Mouse (Mus musculus) erythroblast, embryonic 14.5 days (primary cell): ENCODE measurements around the gene Dyrk1a. TPM values are rescaled to one million over a fixed set of nuclear protein-coding genes. Genes with fewer than 3 reads are reported as not detected.
A peak's percentile ranks its signal among the peaks of the same experiment; 100 is the strongest.

Source experiments
- H3K27me3 ChIP-seq: 2 replicates; pipeline ENCODE4 v1.6.1; 2012; ENCODE audit warnings: inconsistent platforms; ENCODE audit not compliant: control insufficient read depth
- H3K36me3 ChIP-seq: 2 replicates; pipeline ENCODE4 v1.6.1; 2012; ENCODE audit warnings: mild to moderate bottlenecking, inconsistent platforms; ENCODE audit not compliant: control insufficient read depth
- H3K4me1 ChIP-seq: 2 replicates; pipeline ENCODE4 v1.6.1; 2012; ENCODE audit warnings: inconsistent platforms; ENCODE audit not compliant: control insufficient read depth
- H3K4me3 ChIP-seq: replicated peaks from 2 replicates; pipeline ENCODE3; 2012; ENCODE audit warnings: moderate library complexity, mild to moderate bottlenecking, inconsistent platforms
- H3K9me3 ChIP-seq: 2 replicates; pipeline ENCODE4 v1.6.1; 2012; ENCODE audit warnings: low read length, inconsistent platforms, mixed read lengths; ENCODE audit not compliant: control insufficient read depth
- GATA1 ChIP-seq: IDR thresholded peaks from 2 replicates; pipeline ENCODE4 v1.6.1; 2012; ENCODE audit warnings: low read length, inconsistent platforms, mixed read lengths
- TAL1 ChIP-seq: IDR thresholded peaks from 3 replicates; pipeline ENCODE4 v1.6.1; 2012; ENCODE audit warnings: low read length, inconsistent platforms, mixed read lengths
- polyA plus RNA-seq: library from polyadenylated mRNA; stranded (reverse); fragments of >175 nt; gene quantifications from 2 replicates; pipeline ENCODE4 v1.2.3, GENCODE M21; 2012

Gene Dyrk1a
- polyA plus RNA-seq, 1 experiment, result 2.2 TPM

DNA sequence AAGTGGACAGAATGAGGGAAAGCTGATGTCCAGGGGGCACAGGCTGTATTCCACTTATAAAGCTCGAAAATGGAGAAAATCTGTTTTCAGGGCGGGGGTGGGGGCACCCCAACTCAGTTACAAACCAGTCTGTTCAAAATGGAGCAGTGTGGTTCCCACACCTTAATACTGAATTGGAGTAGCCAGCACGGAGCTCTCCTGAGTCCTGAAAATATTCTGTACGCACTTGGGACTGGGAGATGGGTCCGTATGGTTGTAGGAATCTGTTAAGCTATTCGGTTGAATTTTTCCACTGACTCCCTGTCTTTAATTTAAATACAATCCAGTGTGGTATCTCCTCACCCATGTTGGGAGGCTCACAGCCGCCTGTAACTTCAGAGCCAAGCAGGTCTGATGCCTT, 14.5 kb upstream of the Dyrk1a start:
- H3K9me3 ChIP-seq, result peaks cover 11% of the 10 kb centered on the region
- H3K4me1 ChIP-seq, result peaks cover 11% of the 10 kb centered on the region
- H3K4me3 ChIP-seq, result no peak overlapping the region
- H3K27me3 ChIP-seq, result peaks cover 24% of the 10 kb centered on the region
- TF ChIP-seq TAL1, result no peak
- TF ChIP-seq GATA1, result no peak
- no peaks in the 10 kb centered on the region for H3K36me3 ChIP-seq

DNA sequence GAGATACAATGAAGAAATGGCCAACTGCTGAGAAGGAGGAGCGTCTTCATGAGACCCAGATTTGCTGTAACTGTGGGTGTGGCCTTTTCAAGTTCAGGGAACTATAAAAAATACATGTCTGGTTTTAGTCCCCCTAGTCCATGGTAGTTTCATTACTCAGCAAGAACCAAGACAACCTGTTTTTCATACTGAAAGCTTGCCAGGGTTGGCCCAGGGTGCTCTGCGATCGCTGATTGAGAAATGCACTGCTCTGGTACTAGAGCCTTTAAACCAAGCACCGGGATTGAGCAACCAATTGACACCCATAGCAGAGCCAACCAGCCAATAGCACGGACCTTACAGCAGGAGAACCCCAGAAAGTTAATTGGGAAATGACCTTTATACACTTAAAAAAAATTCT, 13.6 kb upstream of the Dyrk1a start:
- H3K4me3 ChIP-seq, result no peak overlapping the region
- peaks cover 11% of the 10 kb centered on the region for H3K9me3 ChIP-seq
- H3K36me3 ChIP-seq, result no peaks in the 10 kb centered on the region
- H3K4me1 ChIP-seq, result peaks cover 13% of the 10 kb centered on the region
- H3K27me3 ChIP-seq, result peaks cover 24% of the 10 kb centered on the region
- TF ChIP-seq TAL1 (no peak), GATA1 (no peak)

DNA sequence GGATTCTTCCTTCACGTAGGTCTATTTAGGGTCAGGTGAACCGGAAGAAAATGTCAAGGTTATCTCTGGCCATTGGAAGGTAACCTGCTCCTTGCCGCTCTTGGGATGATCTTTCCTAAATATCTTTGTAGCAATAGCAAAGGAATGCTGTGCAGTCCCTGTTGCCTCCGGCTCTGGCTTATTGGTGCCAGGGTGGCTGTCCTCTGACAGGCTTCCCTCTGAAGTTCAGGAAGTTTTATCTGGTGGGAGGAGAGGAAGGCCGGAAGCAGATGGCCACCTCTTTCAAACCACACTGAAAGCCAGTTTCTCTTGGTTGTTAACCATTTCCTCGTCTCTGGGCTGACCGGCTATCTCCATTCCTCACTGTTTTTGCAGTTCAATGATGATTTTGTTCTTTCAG, 10.5 kb upstream of the Dyrk1a start:
- Histone ChIP-seq H3K9me3 (peaks cover 3% of the 10 kb centered on the region), H3K27me3 (peaks cover 24% of the 10 kb centered on the region), H3K36me3 (no peaks in the 10 kb centered on the region), H3K4me3 (no peak overlapping the region), H3K4me1 (peaks cover 7% of the 10 kb centered on the region)
- TF ChIP-seq TAL1, result no peak
- TF ChIP-seq GATA1, result no peak

DNA sequence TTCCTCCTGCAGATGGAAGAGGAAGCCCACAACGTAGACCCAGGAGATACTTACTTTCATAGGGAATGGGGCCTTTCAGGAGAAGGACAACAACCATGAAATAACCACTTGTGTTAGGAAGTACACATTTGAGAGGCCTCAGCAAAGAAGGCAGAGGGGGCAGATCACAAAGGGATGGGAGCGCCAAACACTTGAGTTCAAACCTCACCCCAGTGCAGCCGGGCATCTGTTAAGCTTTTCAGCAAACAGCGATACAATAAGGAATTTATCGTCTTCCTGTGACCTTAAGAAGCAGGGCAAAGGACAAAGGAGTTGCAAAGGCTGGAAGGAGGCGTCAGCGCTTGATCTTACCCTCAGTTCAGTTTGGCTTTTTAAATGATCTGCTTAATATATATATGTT, 10.0 kb upstream of the Dyrk1a start:
- Histone ChIP-seq H3K9me3 (no peaks in the 10 kb centered on the region), H3K4me3 (no peak overlapping the region), H3K27me3 (peaks cover 24% of the 10 kb centered on the region), H3K36me3 (no peaks in the 10 kb centered on the region), H3K4me1 (peaks cover 7% of the 10 kb centered on the region)
- TF ChIP-seq GATA1, result no peak
- no peak for TF ChIP-seq TAL1

DNA sequence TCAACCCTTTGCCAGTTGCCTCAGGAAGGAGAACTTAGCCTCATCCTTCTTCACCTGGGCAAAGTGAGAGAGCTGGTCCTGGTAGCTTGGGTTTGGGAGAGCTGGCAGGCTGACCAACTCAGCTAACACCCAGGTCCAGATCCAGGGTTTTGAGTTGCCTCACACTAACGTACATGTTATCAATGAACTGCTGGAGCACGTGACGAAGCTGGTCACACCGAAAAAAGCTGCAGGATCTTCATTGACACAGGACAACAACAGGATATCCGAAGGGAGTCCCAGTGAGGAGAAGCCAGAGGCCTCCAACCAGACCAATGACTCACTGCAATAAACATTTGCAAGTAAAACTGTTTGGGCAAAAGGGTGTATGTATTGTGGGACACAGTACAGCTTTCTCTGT, 9.2 kb upstream of the Dyrk1a start:
- peaks cover 26% of the 10 kb centered on the region for H3K27me3 ChIP-seq
- TF ChIP-seq GATA1 (no peak), TAL1 (no peak)
- no peaks in the 10 kb centered on the region for H3K9me3 ChIP-seq
- H3K36me3 ChIP-seq, result no peaks in the 10 kb centered on the region
- no peak overlapping the region for H3K4me3 ChIP-seq
- peaks cover 7% of the 10 kb centered on the region for H3K4me1 ChIP-seq

DNA sequence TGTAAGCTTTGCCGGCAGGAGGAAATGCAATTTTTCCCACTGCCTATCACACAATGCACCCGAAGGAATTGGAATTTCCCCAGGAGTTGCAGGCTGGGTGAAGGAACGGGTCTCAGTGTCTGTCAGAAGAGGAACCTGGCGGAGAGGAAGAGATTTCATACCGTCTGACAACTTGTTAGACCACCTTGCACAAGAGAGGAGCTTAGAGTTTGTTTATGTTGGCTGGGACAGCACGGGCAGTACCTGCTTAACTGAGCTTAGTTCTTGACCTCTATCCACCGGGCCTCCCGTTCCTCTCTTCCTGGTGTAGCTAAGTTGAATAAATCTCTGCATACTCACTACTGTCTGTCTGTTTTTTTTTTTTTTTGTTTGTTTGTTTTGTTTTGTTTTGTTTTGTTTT, 3.7 kb upstream of the Dyrk1a start:
- H3K27me3 ChIP-seq, result peaks cover 4% of the 10 kb centered on the region
- TF ChIP-seq GATA1, result no peak
- TF ChIP-seq TAL1, result no peak
- H3K36me3 ChIP-seq, result no peaks in the 10 kb centered on the region; the same call in 1 of the 2 replicates
- H3K4me1 ChIP-seq, result peaks cover 12% of the 10 kb centered on the region
- H3K9me3 ChIP-seq, result no peaks in the 10 kb centered on the region
- no peak overlapping the region for H3K4me3 ChIP-seq

DNA sequence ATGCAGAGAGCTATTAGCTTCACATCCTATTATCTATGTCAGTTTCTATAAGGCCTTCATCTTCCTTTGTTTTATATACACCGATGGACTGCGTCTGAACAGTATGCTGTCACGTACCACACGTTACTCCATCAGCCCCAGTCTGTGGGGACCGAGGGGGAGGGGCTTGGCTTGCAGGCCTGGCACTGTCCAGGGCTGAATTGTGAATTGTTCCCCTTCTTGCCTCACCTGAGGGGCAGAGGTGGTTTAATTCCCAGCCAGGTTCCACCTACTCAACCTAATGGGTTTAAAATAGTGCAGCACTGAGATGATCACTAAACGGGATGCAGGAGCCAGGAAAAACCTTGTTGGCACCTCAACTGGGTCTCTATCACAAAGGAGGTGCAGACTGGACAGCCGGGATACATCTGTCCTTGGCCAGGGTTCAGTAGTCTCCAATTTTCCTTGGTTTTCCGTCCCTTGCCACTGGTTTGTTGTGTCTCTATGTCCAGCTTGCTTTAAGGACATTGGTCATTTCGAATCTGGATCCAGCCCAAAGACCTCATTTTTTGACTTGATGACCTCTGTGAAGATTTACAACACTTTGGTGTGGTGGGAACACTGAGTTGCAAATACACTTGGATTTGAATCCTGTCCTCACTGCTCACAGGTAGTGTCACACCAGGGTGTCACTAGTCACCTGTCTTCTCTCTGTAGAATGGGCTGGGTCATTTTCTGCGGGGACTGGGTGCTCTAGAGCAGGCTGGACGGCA, 2.8 kb upstream of the Dyrk1a start:
- no peak for TF ChIP-seq GATA1
- TF ChIP-seq TAL1, result no peak
- H3K27me3 ChIP-seq, result peaks cover 4% of the 10 kb centered on the region
- H3K4me3 ChIP-seq, result no peak overlapping the region
- H3K9me3 ChIP-seq, result no peaks in the 10 kb centered on the region
- peaks cover 20% of the 10 kb centered on the region for H3K4me1 ChIP-seq
- H3K36me3 ChIP-seq, result peaks cover 4% of the 10 kb centered on the region

DNA sequence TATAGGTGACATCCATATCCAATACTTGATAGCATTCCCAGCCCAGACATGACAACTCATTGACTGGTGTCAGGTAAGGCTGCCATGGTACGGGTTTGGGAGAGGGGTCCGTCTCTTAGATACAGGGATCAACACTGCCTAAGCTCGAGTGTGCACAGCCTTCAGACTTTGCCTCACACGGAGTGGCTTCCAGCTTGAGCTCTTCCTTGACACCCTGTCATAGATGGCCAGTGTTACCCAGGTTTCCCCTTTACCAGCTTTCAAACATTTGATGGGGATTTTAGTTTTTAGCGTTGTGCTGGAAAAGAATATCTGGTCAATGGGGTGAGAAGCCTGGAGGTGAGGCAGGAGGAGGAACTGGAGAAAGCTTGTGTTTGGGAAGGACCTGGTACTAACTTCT, 2.1 kb upstream of the Dyrk1a start:
- Histone ChIP-seq H3K4me1 (peaks cover 26% of the 10 kb centered on the region), H3K4me3 (peak overlapping the region; percentile 98)
- no peak for TF ChIP-seq TAL1
- TF ChIP-seq GATA1, result no peak

DNA sequence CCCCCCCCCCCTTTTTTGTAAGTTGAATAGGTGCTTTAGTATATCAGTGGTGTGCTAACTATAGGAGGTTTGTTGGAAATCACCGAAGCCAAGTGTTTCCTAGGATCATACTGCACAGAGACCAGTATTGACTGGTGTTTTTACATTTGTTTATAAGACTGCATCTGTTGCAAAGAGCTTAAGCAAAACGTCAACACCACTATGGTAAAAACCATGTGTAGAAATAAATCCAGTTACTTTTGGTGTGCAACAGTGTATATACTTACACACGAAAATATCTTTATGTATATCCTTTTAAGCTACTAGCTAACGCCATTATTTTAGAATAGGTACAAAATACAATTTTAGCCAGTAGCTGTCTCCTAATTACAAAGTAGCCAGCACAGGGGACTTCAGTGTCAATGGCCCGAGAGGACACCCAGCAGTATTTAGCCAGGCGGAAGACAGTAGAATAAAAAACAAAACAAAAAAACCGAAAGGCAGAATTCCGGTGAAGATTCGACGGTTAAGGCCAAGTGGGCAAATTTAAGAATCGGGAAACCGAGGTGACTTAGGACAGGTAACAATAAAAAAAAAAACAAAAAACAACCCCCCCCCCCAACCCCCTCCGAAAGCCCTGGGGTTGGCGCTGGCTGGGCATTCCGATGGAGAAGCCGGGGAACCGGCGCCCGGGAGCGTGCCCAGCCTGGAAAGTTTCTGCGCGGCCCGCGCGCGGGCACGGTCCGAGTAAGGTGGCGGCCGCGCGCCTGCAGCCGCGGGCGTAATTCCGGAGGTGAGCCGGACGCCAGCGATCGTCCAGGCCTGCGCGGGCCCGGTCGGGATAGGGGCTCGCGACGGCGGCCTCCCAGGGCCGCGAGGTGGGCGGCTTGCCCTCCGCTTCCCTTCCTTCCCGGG, 1.2 kb upstream of the Dyrk1a start:
- H3K4me3 ChIP-seq, result peak overlapping the region; percentile 98
- H3K9me3 ChIP-seq, result no peaks in the 10 kb centered on the region
- no peak for TF ChIP-seq GATA1
- no peak for TF ChIP-seq TAL1
- H3K4me1 ChIP-seq, result peaks cover 33% of the 10 kb centered on the region
- H3K27me3 ChIP-seq, result peaks cover 4% of the 10 kb centered on the region
- H3K36me3 ChIP-seq, result peaks cover 15% of the 10 kb centered on the region

More for the DNA sequence above, 2.1 kb upstream of the Dyrk1a start:
- Histone ChIP-seq H3K9me3 (no peaks in the 10 kb centered on the region), H3K36me3 (peaks cover 10% of the 10 kb centered on the region), H3K27me3 (peaks cover 4% of the 10 kb centered on the region)
